Mouse (Mus musculus): ENCODE measurements around the gene 4930432M17Rik. TPM values are rescaled to one million over a fixed set of nuclear protein-coding genes. Genes with fewer than 3 reads are reported as not detected.

Gene 4930432M17Rik
- polyA plus RNA-seq, 1 experiment from 2014 or later, result not detected

DNA sequence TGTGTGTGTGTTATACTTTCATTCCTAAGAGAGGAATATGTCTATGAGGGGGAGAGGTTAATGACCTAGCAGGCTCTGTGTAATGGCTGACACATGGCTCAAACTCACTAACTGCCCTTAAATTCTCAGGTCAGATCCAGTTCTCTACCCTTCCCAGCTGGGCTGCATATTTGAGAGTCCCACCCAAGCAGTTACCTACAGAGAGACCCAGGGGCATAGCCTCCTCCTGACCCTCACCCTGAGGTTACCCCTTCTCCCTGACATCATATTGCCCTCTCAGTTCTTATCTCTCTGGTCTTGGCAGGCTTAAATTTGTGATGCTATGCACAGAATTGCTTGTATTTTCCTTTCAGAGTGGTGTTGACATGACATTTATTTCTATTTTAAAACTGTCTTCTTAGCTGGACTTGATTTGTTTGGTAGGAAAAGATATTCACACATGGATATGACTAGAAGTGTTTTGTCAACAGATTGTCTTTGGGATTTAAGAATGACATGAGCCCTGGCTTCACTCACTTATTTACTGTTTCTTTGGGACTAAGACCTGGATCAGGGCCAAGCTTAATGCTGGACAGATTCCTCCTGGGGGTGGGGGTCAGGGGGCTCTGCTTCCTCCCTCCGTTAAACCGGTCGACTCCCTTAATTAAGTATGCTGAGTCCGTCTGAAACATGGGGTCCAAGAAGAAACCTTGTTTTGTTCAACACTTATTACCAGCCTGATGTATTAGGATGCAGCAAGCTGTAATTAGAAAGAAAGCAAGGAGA lies 7.7 kb upstream of the 4930432M17Rik start:
- peaks cover 16% of the 10 kb centered on the region for H3K4me1 ChIP-seq (ENCODE audit: insufficient read depth, low read length)
- H3K36me3 ChIP-seq (ENCODE audit: insufficient read depth, low read length), result no peaks in the 10 kb centered on the region
- H3K4me2 ChIP-seq (replicated peaks; ENCODE audit: low read depth, low read length), result no peak overlapping the region
- no peak; the same call in 1 of the 2 replicates for ATAC-seq (ENCODE audit: low FRiP score, low TSS enrichment)
- WGBS, result 8% methylated on average over 4 of the region's 4 CpGs
- no peaks in the 10 kb centered on the region for H3K27me3 ChIP-seq (ENCODE audit: insufficient read depth, low read length)
- peak overlapping the region; percentile 58 for H3K27ac ChIP-seq (ENCODE audit: low read length)
- H3K9ac ChIP-seq (replicated peaks; ENCODE audit: low read length), result no peak overlapping the region
- H3K9me3 ChIP-seq (ENCODE audit: low read length), result no peaks in the 10 kb centered on the region
- no peak overlapping the region for H3K4me3 ChIP-seq (ENCODE audit: low read length)

DNA sequence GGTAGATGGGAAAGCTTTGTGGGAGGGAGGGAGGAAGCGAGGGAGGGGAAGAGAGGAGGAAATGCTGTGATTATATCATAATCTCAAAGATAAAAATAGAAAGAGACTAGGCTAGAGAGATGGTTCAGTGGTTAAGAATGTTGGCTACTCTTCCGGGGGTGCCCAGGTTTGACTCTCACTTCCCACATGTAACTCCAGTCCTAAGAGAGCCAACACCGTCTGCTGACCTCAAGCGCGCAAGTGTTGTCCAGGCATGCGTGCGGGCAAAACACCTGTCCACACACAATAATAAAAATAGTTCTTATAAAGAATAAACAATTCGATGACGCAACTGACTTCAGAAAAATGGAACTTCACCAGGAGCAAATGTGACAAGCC lies 7.1 kb upstream of the 4930432M17Rik start:
- ATAC-seq (ENCODE audit: low FRiP score, low TSS enrichment), result no peak
- no peak overlapping the region for H3K9ac ChIP-seq (replicated peaks; ENCODE audit: low read length)
- H3K36me3 ChIP-seq (ENCODE audit: insufficient read depth, low read length), result no peaks in the 10 kb centered on the region
- no peaks in the 10 kb centered on the region for H3K9me3 ChIP-seq (ENCODE audit: low read length)
- 78% methylated on average over 9 of the region's 9 CpGs for WGBS
- H3K4me3 ChIP-seq (ENCODE audit: low read length), result no peak overlapping the region
- H3K27me3 ChIP-seq (ENCODE audit: insufficient read depth, low read length), result no peaks in the 10 kb centered on the region
- peaks cover 16% of the 10 kb centered on the region for H3K4me1 ChIP-seq (ENCODE audit: insufficient read depth, low read length)
- no peak overlapping the region for H3K4me2 ChIP-seq (replicated peaks; ENCODE audit: low read depth, low read length)
- peak overlapping the region; percentile 58 for H3K27ac ChIP-seq (ENCODE audit: low read length)

DNA sequence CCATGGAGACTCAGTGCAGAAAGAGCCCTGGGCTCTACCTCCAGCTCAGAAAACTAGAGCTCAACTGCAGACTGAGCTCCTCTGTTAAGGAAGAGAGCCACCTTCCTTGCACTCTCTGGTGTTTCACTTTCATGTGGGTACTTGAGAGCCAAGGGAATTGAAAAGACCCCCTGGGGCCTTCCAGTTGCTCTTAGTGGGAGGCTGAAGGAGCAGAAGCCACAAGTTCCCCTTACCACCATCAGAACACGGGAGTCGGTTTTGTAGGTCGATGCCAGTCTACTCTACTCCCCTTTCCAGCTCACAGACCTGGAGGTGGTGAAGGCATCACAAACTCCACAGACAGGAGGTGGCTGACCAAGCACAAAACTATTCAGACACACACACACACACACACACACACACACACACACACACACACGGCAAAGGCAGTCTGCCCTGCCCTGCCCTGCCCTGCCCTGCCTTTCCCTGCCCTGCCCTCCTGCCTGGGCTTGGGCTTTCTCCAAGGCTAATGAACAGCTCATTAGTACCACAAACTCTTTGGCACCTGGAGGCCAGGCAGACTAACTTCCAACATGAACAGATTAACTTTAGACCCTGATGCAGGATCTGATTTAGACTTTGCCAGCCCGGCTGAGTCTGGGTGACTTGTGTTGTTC lies 1.7 kb downstream of the 4930432M17Rik start:
- Histone ChIP-seq H3K27ac (ENCODE audit: low read length) (no peak overlapping the region), H3K9me3 (ENCODE audit: low read length) (no peaks in the 10 kb centered on the region), H3K4me3 (ENCODE audit: low read length) (no peak overlapping the region), H3K36me3 (ENCODE audit: insufficient read depth, low read length) (no peaks in the 10 kb centered on the region), H3K9ac (replicated peaks; ENCODE audit: low read length) (no peak overlapping the region), H3K27me3 (ENCODE audit: insufficient read depth, low read length) (no peaks in the 10 kb centered on the region), H3K4me1 (ENCODE audit: insufficient read depth, low read length) (no peaks in the 10 kb centered on the region; the same call in 1 of the 2 replicates), H3K4me2 (replicated peaks; ENCODE audit: low read depth, low read length) (no peak overlapping the region)
- peak; percentile 49; the same call in 1 of the 2 replicates for ATAC-seq (ENCODE audit: low FRiP score, low TSS enrichment)
- WGBS, result 74% methylated on average over 5 of the region's 5 CpGs

DNA sequence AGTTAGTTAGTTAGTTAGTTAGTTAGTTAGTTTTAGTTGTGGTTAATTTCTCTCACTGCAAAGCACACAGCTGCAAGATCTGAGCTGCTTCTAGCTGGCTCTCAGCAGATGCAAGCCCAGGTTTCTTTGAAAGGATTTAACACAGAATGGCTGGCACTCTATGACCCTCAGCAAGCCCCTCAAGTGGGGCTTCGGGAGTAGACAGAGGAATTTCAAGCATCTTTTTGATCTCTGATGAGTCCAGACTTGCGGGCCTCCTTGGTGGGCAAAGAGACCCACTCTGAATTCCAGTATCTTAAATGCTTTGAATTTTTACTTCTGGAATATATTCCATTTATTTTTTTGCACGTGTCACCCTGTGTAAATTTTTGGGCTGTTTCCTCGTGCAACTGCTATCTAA lies 8.4 kb downstream of the 4930432M17Rik start:
- ATAC-seq (ENCODE audit: low FRiP score, low TSS enrichment), result no peak
- Histone ChIP-seq H3K4me1 (ENCODE audit: insufficient read depth, low read length) (no peaks in the 10 kb centered on the region), H3K27ac (ENCODE audit: low read length) (no peak overlapping the region), H3K36me3 (ENCODE audit: insufficient read depth, low read length) (no peaks in the 10 kb centered on the region), H3K9ac (replicated peaks; ENCODE audit: low read length) (no peak overlapping the region), H3K4me3 (ENCODE audit: low read length) (no peak overlapping the region), H3K4me2 (replicated peaks; ENCODE audit: low read depth, low read length) (no peak overlapping the region), H3K9me3 (ENCODE audit: low read length) (no peaks in the 10 kb centered on the region), H3K27me3 (ENCODE audit: insufficient read depth, low read length) (no peaks in the 10 kb centered on the region)
- 45% methylated on average over 4 of the region's 4 CpGs for WGBS

DNA sequence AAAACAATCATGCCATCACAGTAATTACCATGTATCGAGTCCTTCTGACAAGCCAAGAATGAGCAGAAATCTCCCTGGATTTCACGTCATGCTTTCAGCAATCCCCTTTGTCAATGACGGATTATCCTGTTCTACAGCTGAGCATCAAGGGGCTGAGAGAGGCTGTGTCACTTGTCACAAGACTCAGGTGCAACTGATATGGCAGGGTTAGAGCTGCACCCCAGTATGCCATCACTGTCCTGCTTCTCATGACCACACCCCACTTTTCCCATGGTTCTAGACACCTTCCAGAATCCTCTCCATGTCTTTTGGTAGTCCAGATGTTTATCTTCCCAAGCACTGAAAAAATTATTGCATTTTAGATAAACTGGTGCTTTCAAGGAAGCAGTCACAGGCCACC lies 8.9 kb downstream of the 4930432M17Rik start:
- WGBS, result 73% methylated on average over 3 of the region's 3 CpGs
- ATAC-seq (ENCODE audit: low FRiP score, low TSS enrichment), result no peak
- Histone ChIP-seq H3K27me3 (ENCODE audit: insufficient read depth, low read length) (no peaks in the 10 kb centered on the region), H3K9me3 (ENCODE audit: low read length) (no peaks in the 10 kb centered on the region), H3K4me1 (ENCODE audit: insufficient read depth, low read length) (no peaks in the 10 kb centered on the region), H3K4me2 (replicated peaks; ENCODE audit: low read depth, low read length) (no peak overlapping the region), H3K9ac (replicated peaks; ENCODE audit: low read length) (no peak overlapping the region), H3K4me3 (ENCODE audit: low read length) (no peak overlapping the region), H3K27ac (ENCODE audit: low read length) (no peak overlapping the region), H3K36me3 (ENCODE audit: insufficient read depth, low read length) (no peaks in the 10 kb centered on the region)

DNA sequence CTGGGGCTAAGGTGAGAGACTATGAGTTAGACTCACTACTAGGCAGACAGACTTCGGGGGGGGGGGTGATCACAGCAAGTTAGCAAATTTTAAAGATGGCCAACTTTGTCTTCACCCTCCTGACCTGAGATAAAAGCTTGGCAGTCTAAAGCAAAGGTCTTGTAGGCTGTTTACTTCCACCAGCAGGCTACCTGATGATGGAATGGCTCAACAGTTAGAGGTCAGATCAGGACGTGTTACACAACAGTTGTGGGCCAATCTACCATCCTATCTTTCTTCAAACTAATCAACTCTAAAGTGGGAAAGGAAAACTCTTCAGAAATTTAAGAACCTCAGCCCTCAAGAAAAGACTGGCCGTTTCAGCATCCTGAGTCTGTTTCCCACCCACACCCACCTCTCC lies 9.6 kb downstream of the 4930432M17Rik start:
- Histone ChIP-seq H3K9me3 (ENCODE audit: low read length) (no peaks in the 10 kb centered on the region), H3K9ac (replicated peaks; ENCODE audit: low read length) (no peak overlapping the region), H3K36me3 (ENCODE audit: insufficient read depth, low read length) (no peaks in the 10 kb centered on the region), H3K27ac (ENCODE audit: low read length) (no peak overlapping the region), H3K27me3 (ENCODE audit: insufficient read depth, low read length) (no peaks in the 10 kb centered on the region), H3K4me1 (ENCODE audit: insufficient read depth, low read length) (no peaks in the 10 kb centered on the region), H3K4me3 (ENCODE audit: low read length) (no peak overlapping the region), H3K4me2 (replicated peaks; ENCODE audit: low read depth, low read length) (no peak overlapping the region)
- no peak for ATAC-seq (ENCODE audit: low FRiP score, low TSS enrichment)
- WGBS, result 72% methylated on average over 3 of the region's 3 CpGs

DNA sequence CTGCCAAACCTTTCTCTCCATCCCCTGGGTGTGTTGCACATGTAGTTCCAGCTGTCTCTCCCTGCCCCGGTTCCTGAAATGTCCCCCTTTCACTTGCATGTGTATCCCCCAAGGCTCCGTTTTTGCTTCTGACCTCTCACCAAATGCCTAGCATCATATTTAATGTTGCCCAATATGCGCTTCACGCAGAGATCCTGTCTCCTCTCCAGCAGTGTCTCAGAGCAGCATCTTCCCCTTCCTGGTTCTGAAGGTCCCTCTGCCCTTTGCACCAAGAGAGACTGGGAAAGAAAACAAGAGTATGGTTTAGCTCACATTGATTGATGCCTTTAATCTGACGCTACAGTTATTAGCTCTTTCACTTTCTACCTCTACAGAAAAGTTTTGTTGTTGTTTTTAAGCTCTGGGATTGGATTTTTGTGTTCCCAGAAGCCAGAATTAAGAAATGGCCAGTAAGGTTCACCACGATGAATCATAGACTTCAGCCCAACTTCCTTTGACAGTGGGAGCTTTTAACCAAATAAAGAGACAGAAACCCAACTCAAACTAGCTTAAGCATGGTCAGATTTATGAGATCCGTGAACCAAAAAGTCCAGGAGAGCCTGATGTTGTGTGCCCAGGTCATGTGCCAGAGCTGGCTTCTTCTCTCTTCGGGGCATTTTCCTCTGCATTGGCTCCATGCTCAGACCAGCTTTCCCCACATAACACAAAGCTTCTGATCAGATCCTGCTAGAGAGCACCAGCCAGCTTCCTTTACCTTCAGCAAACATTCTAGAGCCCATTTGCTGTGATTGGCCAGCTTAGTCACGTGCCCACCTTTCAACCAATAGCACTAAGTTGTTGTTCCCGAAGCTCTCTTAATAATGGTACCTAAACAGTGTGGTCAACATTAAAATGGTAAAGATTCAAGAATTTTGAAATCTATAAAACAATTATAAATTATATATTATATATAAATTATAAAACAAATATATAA lies 12.2 kb downstream of the 4930432M17Rik start:
- WGBS, result 73% methylated on average over 10 of the region's 10 CpGs
- ATAC-seq (ENCODE audit: low FRiP score, low TSS enrichment), result no peak
- Histone ChIP-seq H3K4me2 (replicated peaks; ENCODE audit: low read depth, low read length) (no peak overlapping the region), H3K27me3 (ENCODE audit: insufficient read depth, low read length) (no peaks in the 10 kb centered on the region), H3K4me1 (ENCODE audit: insufficient read depth, low read length) (no peaks in the 10 kb centered on the region), H3K4me3 (ENCODE audit: low read length) (no peak overlapping the region), H3K36me3 (ENCODE audit: insufficient read depth, low read length) (no peaks in the 10 kb centered on the region), H3K9me3 (ENCODE audit: low read length) (no peaks in the 10 kb centered on the region), H3K27ac (ENCODE audit: low read length) (no peak overlapping the region), H3K9ac (replicated peaks; ENCODE audit: low read length) (no peak overlapping the region)

DNA sequence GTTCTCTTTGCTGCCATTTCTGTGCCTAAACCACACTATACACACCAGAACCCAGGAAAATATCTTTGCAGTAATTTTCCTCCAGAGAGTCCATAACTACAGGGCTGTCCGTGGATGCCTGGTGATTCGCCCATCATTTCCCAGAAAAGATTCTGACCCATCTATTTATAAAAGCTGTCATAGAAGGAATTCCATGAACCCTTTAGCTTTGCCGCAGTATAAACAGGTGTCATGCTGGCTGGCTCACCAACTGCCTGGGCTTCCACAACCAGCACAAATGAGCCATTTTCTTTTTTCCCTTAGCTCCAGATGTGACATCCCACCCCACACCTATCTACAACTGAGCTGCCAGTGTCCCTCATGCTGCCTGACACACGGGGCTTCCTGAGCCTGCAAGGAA lies 14.0 kb downstream of the 4930432M17Rik start:
- Histone ChIP-seq H3K36me3 (ENCODE audit: insufficient read depth, low read length) (no peaks in the 10 kb centered on the region), H3K9me3 (ENCODE audit: low read length) (no peaks in the 10 kb centered on the region), H3K27me3 (ENCODE audit: insufficient read depth, low read length) (no peaks in the 10 kb centered on the region), H3K9ac (replicated peaks; ENCODE audit: low read length) (no peak overlapping the region), H3K4me3 (ENCODE audit: low read length) (no peak overlapping the region), H3K27ac (ENCODE audit: low read length) (no peak overlapping the region), H3K4me2 (replicated peaks; ENCODE audit: low read depth, low read length) (no peak overlapping the region), H3K4me1 (ENCODE audit: insufficient read depth, low read length) (no peaks in the 10 kb centered on the region)
- no peak for ATAC-seq (ENCODE audit: low FRiP score, low TSS enrichment)
- WGBS, result 63% methylated on average over 4 of the region's 4 CpGs

DNA sequence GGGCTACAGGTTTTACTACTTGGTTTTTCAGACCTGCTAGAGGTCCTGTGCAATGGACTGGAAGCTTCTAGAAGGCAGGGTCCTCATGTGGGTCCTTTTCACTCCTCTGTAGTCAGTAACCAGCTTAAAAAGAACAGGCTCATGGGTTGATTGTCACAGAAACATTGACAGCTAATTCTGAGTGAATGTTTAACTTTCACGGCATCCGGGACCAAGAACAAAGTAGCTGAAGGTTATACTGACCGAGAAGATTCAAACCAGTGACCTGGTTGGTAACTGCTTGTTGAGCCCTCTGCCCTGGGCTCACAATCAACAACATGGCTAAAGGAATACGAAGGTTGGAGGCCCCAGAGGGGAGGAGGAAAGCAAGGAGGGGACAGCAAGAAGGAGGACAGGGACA lies 14.4 kb downstream of the 4930432M17Rik start:
- Histone ChIP-seq H3K36me3 (ENCODE audit: insufficient read depth, low read length) (no peaks in the 10 kb centered on the region), H3K27ac (ENCODE audit: low read length) (no peak overlapping the region), H3K4me1 (ENCODE audit: insufficient read depth, low read length) (no peaks in the 10 kb centered on the region), H3K27me3 (ENCODE audit: insufficient read depth, low read length) (no peaks in the 10 kb centered on the region), H3K9me3 (ENCODE audit: low read length) (no peaks in the 10 kb centered on the region), H3K4me3 (ENCODE audit: low read length) (no peak overlapping the region), H3K9ac (replicated peaks; ENCODE audit: low read length) (no peak overlapping the region), H3K4me2 (replicated peaks; ENCODE audit: low read depth, low read length) (no peak overlapping the region)
- WGBS, result 66% methylated on average over 4 of the region's 4 CpGs
- peak; percentile 80 for ATAC-seq (ENCODE audit: low FRiP score, low TSS enrichment)

Data from kidney, embryonic 16.5 days (tissue).